Mouse (Mus musculus): Measurements from ENCODE around the gene Gm21060.
"Not testable (repeated sequence)": the region's sequence is repeated elsewhere in the genome, so short reads cannot be mapped to it uniquely, and the experiment has no call there.

Gene Gm21060

DNA sequence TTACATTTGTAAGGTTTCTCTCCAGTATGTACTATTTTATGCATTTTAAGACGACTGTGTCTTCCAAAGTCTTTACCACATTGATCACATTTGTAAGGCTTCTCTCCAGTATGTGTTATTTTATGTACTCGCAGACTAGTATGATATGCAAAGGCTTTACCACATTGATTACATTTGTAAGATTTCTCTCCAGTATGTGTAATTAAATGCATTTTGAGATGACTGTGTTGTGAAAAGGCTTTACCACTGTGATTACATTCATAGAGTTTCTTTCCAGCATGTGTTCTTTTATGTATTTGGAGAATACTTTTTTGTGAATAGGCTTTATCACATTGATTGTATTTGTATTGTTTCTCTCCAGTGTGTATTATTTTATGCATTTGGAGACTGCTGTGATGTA is at the start of gene Gm21060:
TSS of gene Gm21060 (minus strand) at position 101 of the 400 bp plus-strand sequence.
- DNase-seq (ENCODE audit: low spot score) = no peak

DNA sequence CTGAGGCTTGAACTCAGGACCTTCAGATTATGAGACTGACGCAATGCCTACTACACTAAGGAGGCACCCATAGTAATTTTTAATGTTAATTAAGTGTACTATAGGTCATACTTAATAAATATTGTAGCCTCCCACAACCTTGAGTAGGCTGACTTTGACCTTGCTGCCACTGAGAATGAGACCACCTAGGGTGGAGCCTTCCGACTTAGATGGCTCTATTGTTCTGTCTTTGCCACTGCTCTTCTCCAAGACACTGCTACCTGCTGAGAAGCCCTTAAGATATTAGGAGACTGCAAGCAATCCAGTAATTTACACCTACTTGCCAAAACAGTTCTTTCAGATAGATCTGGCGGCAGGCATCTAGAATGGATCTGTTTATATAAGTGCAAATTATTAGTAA is 24.0 kb upstream of the Gm21060 start:
- not testable (repeated sequence) for DNase-seq (ENCODE audit: low spot score)

DNA sequence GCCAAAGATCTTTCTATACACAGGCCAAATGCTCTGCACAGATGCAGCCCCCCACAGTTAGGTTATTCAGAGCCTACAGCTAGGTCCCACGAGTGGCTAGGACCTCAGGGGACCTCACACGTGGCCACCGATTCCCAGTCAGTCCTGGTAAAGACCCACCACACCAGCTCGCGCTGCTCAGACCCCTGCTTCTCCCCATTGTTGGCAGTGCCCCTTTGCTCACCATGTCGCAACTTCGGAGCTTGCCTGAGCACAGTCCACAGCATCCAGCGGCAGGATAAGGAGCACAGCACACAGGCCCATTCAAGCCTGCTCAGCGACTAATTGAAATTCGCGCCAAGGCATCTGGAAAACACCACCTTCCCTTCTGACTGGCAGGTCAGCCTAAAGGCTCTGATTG is 16.3 kb upstream of the Gm21060 start:
- not testable (repeated sequence) for DNase-seq (ENCODE audit: low spot score)

DNA sequence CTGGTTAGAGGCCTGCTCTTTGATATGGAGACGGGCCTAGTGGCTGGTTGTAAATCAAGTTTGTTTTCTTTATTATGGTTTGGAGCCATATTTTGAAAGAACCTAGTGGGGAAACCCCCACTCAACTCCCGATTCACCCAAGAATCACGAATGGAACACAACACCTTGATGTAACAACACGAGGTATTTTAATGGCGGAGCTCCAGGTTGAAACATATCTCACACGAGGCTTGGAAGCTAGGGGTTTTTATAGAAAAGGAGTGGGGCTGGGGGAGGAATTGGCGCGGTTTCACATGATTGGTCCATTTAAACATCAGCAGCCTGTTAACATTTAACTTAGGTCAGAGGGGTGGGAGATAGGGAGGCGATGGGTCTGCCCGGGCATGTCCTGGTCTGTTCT is 15.5 kb upstream of the Gm21060 start:
- DNase-seq (ENCODE audit: low spot score) = not testable (repeated sequence)

DNA sequence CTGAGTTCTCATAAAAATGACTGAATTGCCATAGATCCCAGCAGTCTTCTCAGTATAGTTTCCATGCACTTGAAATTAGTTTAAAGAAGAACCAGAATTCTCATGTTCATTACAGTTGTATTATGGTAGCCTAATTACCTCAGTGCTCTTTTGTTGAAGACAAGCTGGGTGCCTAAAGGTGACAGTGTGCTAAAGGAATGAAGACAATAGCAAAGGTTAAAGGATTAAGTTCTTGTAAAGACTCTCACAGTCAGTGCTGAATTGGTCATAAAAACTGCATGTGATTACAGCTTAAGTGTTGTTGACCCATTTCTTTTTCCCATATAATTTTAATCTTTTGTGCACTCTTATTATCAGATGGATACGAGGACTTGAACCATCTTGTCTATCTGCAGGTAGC is 11.2 kb upstream of the Gm21060 start:
- DNase-seq (ENCODE audit: low spot score) = not testable (repeated sequence)

DNA sequence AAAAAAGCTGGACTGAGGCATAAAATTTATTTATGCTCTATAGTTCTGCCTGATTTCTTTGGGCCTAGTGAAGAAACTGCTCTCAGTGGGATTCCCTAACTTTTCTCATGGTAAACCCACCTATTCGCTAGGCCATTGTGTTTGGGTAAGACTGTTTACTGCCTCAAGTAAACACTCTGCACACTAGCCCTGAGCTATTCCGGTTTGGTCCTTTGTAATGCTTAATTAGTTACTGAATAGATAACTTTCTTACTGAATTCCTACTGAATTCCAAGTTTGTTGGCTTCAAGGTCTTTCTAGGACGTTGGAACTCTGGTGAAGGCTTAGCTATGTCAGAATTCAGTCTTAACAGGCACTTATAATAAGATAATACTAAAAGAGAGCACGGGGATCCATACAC is 11.8 kb downstream of the Gm21060 start:
- not testable (repeated sequence) for DNase-seq (ENCODE audit: low spot score)

DNA sequence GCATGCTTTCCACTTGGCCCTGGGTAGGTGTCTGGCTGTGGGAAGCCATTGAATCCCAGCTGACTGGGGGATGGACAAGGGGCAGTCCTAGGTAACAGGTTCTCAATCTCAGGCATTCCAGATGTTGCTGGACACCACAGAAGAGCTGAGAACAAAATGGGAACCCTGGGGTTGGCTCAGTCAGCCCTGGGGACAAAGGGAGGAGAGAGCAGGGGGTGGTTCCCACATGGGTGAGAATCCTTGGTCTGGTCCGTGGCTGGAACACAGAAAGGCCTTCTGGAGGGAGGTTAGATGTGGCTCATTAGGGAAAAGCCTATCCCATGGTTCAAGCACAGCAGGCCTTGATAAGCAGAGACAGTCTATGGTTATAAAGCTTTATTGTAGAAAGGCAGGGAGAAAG is 13.3 kb downstream of the Gm21060 start:
- DNase-seq (ENCODE audit: low spot score) = no peak

DNA sequence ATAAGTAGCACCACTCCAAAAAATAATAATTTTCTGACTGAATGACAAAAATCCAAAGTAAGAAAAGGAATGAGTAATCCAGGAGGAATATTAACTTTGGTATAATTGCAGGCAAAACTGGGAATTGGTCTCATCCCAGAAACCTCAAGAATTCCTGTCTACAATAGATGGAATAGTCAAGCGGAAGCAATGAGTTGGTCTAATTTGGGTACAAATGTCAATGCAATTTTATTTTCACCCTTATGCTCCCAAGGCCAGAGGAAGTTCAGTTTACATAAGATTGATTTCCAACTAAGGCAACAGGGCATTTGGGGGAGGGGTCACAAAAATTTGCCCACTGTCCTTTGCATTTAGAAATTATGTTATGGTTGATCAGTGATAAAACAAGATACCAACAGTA is 21.4 kb downstream of the Gm21060 start:
- DNase-seq (ENCODE audit: low spot score) = no peak

DNA sequence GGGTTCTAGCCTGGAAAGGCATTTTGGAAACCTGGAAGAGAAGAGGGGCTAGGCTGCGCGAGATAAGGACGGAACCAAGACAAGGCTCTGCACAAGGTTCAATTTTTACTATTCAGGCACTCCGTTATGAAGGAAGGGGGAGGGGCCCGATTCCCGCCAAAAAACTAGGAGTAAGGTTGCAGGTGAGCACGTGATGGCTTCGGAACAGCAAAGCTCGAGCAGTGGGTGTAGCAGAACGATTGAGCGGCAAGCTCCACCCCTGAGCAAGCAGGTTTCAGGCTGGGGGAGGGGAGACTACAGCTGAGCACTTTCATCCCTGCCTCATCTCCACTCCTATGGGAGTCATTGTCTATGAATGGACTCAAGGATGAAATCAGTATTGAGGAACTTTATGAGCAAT is 27.7 kb downstream of the Gm21060 start:
- not testable (repeated sequence) for DNase-seq (ENCODE audit: low spot score)

DNA sequence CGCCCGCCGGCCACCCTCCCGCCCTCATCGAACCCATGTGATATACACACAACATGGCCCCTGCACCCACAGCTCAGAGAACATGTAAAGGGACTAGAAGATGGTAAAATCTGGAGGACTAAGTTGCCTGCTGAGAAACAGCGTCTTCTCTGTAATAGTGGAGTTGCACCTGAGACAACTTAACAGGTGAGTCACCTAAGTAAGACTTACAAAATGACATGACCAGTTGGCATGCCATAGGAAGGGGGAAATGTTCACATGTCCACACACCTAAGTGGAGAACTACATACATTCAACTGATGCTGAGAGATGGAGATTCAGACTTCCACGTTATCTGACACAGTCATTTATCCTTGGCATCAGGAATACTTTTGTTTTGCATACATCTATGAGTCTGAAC is 29.7 kb downstream of the Gm21060 start:
- DNase-seq (ENCODE audit: low spot score) = no peak

DNA sequence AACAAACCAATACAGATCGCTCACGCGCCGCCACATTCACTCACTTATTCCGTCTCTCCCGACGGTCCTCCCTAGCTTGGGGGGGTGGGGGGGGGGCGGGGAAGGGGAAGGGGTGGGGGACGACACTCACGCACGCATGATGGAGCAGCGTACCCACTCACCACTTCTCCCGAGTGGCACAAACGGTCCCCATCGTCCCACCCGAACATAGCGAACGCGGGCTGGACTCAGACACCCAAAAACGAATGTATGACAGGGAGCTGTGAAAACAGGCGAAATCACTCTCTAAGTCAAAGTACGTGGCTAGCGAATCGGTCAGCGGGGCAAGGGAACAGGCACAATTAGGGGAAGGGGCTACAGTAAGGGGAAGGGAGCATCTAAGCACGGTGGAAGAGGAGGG is 30.2 kb downstream of the Gm21060 start:
- DNase-seq (ENCODE audit: low spot score) = no peak

DNA sequence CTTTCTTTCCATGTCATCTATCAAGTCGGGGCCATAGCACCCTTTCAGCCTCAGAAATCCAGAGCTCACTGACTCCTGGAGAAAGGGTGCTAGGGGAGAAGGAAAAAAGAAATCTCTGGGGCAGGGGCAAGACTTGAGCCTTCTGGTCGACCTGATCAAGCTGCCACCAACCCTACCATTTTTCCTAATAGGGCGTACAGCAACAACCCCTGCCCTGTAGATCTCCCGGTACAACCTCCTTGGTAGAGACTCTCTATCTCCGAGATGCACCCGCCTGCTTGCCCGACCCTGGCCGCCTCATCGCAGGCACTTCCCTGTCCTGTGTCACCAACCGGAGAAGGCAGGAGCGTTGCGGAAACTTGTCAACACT is 30.6 kb downstream of the Gm21060 start:
- DNase-seq (ENCODE audit: low spot score) = peak; percentile 27

DNA sequence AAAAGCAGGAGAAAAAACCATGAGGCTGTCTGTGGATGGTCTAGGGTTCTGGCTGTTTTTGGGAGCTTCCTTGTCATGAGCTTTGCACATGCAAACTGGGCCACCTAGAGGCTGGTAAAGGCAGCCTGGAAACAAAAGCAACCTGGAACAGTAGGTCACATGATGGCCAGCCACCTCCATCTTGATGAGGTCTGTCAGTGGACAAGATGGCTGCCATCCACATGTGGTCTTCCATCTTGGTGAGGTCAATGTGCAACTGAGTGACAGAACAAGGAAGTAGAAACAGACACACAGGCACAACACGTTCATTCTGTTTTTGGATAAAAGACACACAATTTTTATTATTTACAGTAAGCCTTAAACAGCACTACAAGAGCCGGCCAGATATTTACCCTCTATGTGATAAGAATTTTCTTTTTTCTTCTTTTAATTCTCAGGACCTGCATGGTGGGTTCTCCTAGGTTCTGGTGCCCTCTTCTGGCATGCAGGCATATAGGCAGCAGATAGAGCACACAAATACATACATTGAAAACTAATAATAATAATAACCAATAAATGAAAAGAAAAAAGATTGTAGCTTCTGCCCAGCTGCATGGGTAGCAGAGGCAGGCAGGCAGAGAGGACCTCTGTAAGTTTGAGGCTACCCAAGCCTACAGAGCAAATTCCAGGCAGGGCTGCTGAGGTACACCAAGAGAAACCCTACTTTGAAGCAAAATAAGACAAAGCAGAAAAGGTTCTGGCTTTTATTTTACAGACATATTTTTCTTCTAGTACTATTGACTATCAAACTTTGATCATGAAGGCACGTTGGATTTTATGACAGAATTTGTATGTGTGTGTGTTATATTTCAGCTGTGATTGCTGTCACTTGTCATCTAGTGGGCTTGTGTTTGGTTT is 31.3 kb downstream of the Gm21060 start:
- DNase-seq (ENCODE audit: low spot score) = no peak

DNA sequence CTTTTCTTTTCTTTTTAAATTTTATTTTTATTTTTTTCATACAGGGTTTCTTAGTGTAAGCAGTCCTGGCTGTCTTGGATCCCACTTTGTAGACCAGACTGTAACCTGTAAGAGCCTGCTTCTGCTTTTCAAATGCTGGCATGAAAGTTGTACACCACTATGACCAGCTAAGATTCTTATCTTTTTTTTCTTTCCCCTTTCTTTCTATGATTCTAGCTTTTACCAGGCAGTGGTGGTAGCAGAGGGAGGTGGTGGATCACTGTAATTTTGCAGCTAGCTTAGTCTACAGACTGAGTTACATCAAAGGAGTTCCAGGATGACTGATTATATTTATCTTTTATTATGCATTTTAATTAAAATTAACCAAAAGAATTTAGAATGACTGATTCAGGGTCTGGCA is 31.9 kb downstream of the Gm21060 start:
- no peak for DNase-seq (ENCODE audit: low spot score)

DNA sequence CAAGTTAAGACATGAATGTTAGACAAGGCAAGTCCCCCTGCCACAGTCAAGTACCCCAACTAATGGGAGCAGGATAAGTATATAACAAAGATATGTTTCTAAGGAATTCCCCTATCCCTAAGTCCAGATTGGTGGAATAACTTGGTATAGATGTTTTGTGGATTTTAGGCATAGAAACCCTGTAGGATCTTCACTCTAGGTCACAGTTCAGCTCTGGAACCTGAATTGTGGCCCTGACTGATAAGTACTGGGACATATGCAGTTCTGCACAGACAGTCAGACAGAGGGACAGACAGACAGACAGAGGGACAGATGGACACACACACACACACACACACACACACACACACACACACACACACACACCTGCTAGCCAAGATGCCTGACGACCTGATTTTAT is 32.6 kb downstream of the Gm21060 start:
- DNase-seq (ENCODE audit: low spot score) = no peak

DNA sequence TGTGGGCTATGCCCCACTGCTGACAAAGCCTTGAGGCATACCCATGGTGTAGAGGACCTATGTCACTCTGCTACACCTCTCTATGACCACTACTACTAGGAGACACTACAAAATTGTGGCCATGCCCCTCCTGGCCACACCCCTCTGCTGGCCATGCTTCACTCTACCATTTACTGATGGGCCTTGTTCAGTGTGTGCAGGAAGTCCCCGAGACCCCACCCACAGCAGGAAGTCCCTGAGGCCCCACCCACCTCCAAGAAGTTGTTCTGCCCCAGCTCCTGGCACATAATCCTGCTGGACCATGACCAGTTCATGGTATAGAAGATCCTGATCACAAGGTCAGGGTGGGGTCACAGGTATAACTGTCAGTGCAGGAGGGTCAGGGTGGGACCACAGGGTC is 35.6 kb downstream of the Gm21060 start:
- no peak for DNase-seq (ENCODE audit: low spot score)

DNA sequence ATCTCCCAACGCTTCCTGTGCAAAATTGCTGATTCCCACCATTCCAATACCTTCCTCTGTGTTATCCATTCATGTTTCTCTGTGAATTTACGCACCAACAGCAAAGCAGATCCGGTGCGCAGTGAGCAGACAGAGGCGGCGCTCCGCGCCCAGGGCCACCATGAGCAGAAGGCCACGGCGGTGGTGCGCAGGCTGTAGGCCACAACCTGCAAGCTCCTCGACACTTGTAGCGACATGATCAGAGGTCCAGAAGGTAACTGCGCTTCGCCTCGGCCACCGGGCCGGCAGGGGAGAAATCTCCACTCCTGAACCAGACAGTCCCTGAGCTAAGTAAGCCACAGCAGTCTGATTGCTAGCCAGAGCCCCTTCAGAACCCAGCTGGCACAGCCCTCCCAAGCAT is 39.1 kb downstream of the Gm21060 start:
- DNase-seq (ENCODE audit: low spot score) = no peak

DNA sequence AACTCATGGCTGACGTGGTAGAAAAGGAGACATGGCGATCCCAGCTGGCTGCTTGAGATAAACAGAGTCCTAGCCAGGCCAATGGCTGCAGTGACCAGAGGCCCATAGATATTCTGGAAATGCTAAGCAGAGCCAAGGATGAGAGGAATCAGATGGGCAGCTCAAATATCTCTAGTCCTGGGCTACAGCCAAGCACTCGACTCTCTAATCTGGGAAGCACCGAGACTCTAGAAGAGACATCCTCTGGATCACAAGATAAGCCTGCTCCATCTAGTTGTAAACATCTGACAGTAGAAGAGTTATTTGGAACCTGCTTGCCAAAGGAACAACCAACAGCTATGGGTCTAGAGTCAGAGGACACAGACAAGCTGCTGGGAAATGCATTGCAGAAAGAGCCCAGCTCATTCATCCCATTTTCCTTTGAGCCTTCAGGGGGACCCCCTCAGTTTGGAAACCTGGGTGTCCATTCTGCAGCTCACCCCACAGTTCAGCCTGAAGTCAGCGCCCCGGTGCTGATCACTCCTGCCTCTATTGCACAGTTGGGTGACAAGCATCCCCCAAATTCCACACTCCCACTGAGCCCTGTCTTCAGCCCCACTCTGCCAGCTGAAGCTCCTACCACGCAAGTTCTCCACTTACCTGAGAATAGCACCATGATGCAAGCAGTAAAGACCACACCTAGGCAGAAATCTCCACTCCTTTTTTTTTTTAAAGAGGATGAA is 40.5 kb downstream of the Gm21060 start:
- DNase-seq (ENCODE audit: low spot score) = no peak

DNA sequence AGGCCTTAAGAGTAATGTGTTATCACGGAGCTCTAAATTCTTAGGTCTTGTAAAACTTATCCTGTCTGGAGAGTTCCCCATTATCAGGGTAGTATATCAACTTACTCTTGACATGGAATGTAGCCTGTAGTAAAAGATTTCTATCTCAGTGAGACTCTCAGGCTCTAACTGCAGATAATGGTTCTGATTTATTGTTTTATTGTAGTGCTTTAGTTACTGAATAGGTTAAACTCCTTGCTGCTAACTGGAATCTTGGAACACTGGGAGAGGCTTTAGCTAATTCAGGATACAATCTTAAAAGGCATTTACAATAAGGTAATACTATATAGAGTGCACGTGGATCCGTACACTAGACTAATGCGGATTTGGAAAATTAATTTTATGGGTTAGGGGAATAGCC is 49.5 kb downstream of the Gm21060 start:
- DNase-seq (ENCODE audit: low spot score) = not testable (repeated sequence)

Measured in ovary, postnatal 10 days (tissue).